Mouse (Mus musculus) heart, embryonic 11.5 days (tissue): ENCODE measurements around the gene Hist1h2br. TPM values are rescaled to one million over a fixed set of nuclear protein-coding genes. Genes with fewer than 3 reads are reported as not detected.
"Not testable (repeated sequence)": the region's sequence is repeated elsewhere in the genome, so short reads cannot be mapped to it uniquely, and the experiment has no call there.

Source experiments
- ATAC-seq: fragments of 200-750 bp; cut with Nextera tagmentation; replicated peaks from 2 replicates; pipeline ENCODE4 v1.8.0; 2017; ENCODE audit warnings: moderate library complexity; ENCODE audit not compliant: insufficient number of reproducible peaks, low FRiP score, low TSS enrichment
- H3K27ac ChIP-seq: fragments of 300-500 bp; sonication (generic); 2 replicates; pipeline ENCODE4 v1.5.1; 2014; ENCODE audit warnings: mild to moderate bottlenecking, low read depth, low read length
- H3K27me3 ChIP-seq: fragments of 300-500 bp; sonication (generic); 2 replicates; pipeline ENCODE4 v1.6.1; 2014; ENCODE audit warnings: mild to moderate bottlenecking, low read length, mixed read lengths; ENCODE audit not compliant: control insufficient read depth, insufficient read depth
- H3K36me3 ChIP-seq: fragments of 300-500 bp; sonication (generic); 2 replicates; pipeline ENCODE4 v1.6.1; 2014; ENCODE audit warnings: mild to moderate bottlenecking, low read length, moderate library complexity, mixed read lengths; ENCODE audit not compliant: control insufficient read depth, insufficient read depth
- H3K4me1 ChIP-seq: fragments of 300-500 bp; sonication (generic); 2 replicates; pipeline ENCODE4 v1.6.1; 2014; ENCODE audit warnings: low read length; ENCODE audit not compliant: control insufficient read depth, insufficient read depth
- H3K4me2 ChIP-seq: fragments of 300-500 bp; sonication (generic); 2 replicates; pipeline ENCODE4 v1.6.1; 2014; ENCODE audit warnings: mild to moderate bottlenecking, moderate library complexity
- H3K4me3 ChIP-seq: fragments of 300-500 bp; sonication (generic); 2 replicates; pipeline ENCODE4 v1.5.1; 2014; ENCODE audit warnings: low read depth, low read length
- H3K9ac ChIP-seq: fragments of 300-500 bp; sonication (generic); 2 replicates; pipeline ENCODE4 v1.6.1; 2014; ENCODE audit warnings: mild to moderate bottlenecking, low read depth, low read length, moderate library complexity
- H3K9me3 ChIP-seq: fragments of 300-500 bp; sonication (generic); replicated peaks from 2 replicates; pipeline ENCODE4 v1.6.1; 2016; ENCODE audit warnings: low read length; ENCODE audit not compliant: control insufficient read depth
- WGBS: fragments of 180-500 bp; shearing (Covaris S2); extraction: QIAGEN DNeasy Blood & Tissue Kit; methylation state at CpG from one replicate; pipeline ENCODE4 v1.1.7; 2014; ENCODE audit not compliant: insufficient replicate concordance; 5-methylcytosine and 5-hydroxymethylcytosine counted together
- polyA plus RNA-seq: library from polyadenylated mRNA; unstranded; fragments of >200 nt; fragmentation: Nextera tagmentation; extraction: Ambion mirVana; gene quantifications from 2 replicates; pipeline ENCODE4 v1.2.1, GENCODE M21; 2014

The Hist1h2br gene
- polyA plus RNA-seq, 1 experiment from 2014 or later, result 12.3 TPM

- no peak overlapping the region for H3K4me3 ChIP-seq
Observed at GRCm38 (mm10) chr13:21830344-21830743, 3.2 kb upstream of the Hist1h2br start.

GRCm38 (mm10) chr13:21831418-21832394 is 1.8 kb upstream of the Hist1h2br start, which contains the start of gene Hist1h4n:
Hist1h4n (minus strand) TSS chr13:21832196.
- not testable (repeated sequence) for H3K4me3 ChIP-seq, H3K27me3 ChIP-seq, H3K9ac ChIP-seq, H3K4me1 ChIP-seq, H3K27ac ChIP-seq, H3K9me3 ChIP-seq, H3K36me3 ChIP-seq
- WGBS, result 0% methylated on average over 19 of the region's 58 CpGs
- peak; percentile 87 for ATAC-seq
- peak within 1 kb of the TSS; percentile 47 for H3K4me2 ChIP-seq

More at GRCm38 (mm10) chr13:21830344-21830743, 3.2 kb upstream of the Hist1h2br start:
- H3K9me3 ChIP-seq, result no peaks in the 10 kb centered on the region
- WGBS, result 84% methylated on average over 10 of the region's 10 CpGs
- H3K9ac ChIP-seq, result no peak overlapping the region
- H3K36me3 ChIP-seq, result no peaks in the 10 kb centered on the region
- ATAC-seq, result no peak
- no peak overlapping the region for H3K27ac ChIP-seq
- no peaks in the 10 kb centered on the region for H3K4me1 ChIP-seq
- H3K4me2 ChIP-seq, result no peak overlapping the region; the same call in 1 of the 2 replicates
- H3K27me3 ChIP-seq, result no peaks in the 10 kb centered on the region

- WGBS, result no CpG with 5 or more reads among the region's 4 CpGs
- H3K9ac ChIP-seq, H3K4me2 ChIP-seq, H3K36me3 ChIP-seq, H3K4me3 ChIP-seq, H3K4me1 ChIP-seq, H3K9me3 ChIP-seq, H3K27me3 ChIP-seq, H3K27ac ChIP-seq: not testable (repeated sequence)
- peak; percentile 67; the same call in 1 of the 2 replicates for ATAC-seq
Observed at GRCm38 (mm10) chr13:21840508-21840907, 7.0 kb downstream of the Hist1h2br start.

- not testable (repeated sequence) for ATAC-seq, H3K9me3 ChIP-seq, H3K36me3 ChIP-seq, H3K4me1 ChIP-seq, H3K27me3 ChIP-seq, H3K4me3 ChIP-seq, H3K4me2 ChIP-seq, H3K9ac ChIP-seq, H3K27ac ChIP-seq
Observed at GRCm38 (mm10) chr13:21846356-21846755, 12.8 kb downstream of the Hist1h2br start.

GRCm38 (mm10) chr13:21847883-21848282 is 14.3 kb downstream of the Hist1h2br start:
- Histone ChIP-seq H3K4me3 (no peak overlapping the region), H3K9ac (no peak overlapping the region), H3K27ac (no peak overlapping the region), H3K4me2 (no peak overlapping the region), H3K9me3 (no peaks in the 10 kb centered on the region), H3K4me1 (peaks cover 8% of the 10 kb centered on the region; the same call in 1 of the 2 replicates), H3K27me3 (no peaks in the 10 kb centered on the region), H3K36me3 (no peaks in the 10 kb centered on the region)
- 9% methylated on average over 8 of the region's 8 CpGs for WGBS
- ATAC-seq, result no peak

- 52% methylated on average over 1 of the region's 1 CpGs for WGBS
- H3K4me3 ChIP-seq, H3K27ac ChIP-seq, H3K27me3 ChIP-seq, H3K36me3 ChIP-seq, ATAC-seq, H3K4me2 ChIP-seq, H3K4me1 ChIP-seq, H3K9ac ChIP-seq, H3K9me3 ChIP-seq: not testable (repeated sequence)
Observed at GRCm38 (mm10) chr13:21850696-21851095, 17.2 kb downstream of the Hist1h2br start.

- H3K27ac ChIP-seq, result peak overlapping the region; percentile 65
- no peak overlapping the region for H3K9ac ChIP-seq
- no peak for ATAC-seq
- 45% methylated on average over 3 of the region's 3 CpGs for WGBS
- H3K4me3 ChIP-seq, result no peak overlapping the region
- no peaks in the 10 kb centered on the region for H3K36me3 ChIP-seq
- peaks cover 8% of the 10 kb centered on the region; the same call in 1 of the 2 replicates for H3K4me1 ChIP-seq
- H3K4me2 ChIP-seq, result 0 out of 2 replicates have a peak overlapping the region, but pooled peaks have one; percentile 9
- H3K27me3 ChIP-seq, result no peaks in the 10 kb centered on the region
- no peaks in the 10 kb centered on the region for H3K9me3 ChIP-seq
Observed at GRCm38 (mm10) chr13:21852215-21852945, 18.8 kb downstream of the Hist1h2br start.

GRCm38 (mm10) chr13:21855146-21855545 is 21.6 kb downstream of the Hist1h2br start:
- WGBS, result 1% methylated on average over 11 of the region's 11 CpGs
- peak; percentile 82 for ATAC-seq
- peaks cover 8% of the 10 kb centered on the region; the same call in 1 of the 2 replicates for H3K4me1 ChIP-seq
- peak overlapping the region; percentile 69 for H3K4me2 ChIP-seq
- no peaks in the 10 kb centered on the region for H3K27me3 ChIP-seq
- H3K36me3 ChIP-seq, result no peaks in the 10 kb centered on the region
- peak overlapping the region; percentile 68; the same call in 1 of the 2 replicates for H3K9ac ChIP-seq
- peak overlapping the region; percentile 61 for H3K4me3 ChIP-seq
- no peak overlapping the region for H3K27ac ChIP-seq
- H3K9me3 ChIP-seq, result no peaks in the 10 kb centered on the region
